Mouse (Mus musculus) limb, embryonic 13.5 days (tissue): ENCODE data around the gene H2-Q10. TPM values are rescaled to one million over a fixed set of nuclear protein-coding genes. Genes with fewer than 3 reads are reported as not detected.
"Not testable (repeated sequence)": the region's sequence is repeated elsewhere in the genome, so short reads cannot be mapped to it uniquely, and the experiment has no call there.

Experiments used
- ATAC-seq: fragments of 200-750 bp; cut with Nextera tagmentation; 2 replicates; pipeline ENCODE4 v1.8.0; 2017; ENCODE audit warnings: low read depth, moderate number of reproducible peaks, moderate TSS enrichment; ENCODE audit not compliant: low FRiP score
- H3K27ac ChIP-seq: fragments of 300-500 bp; sonication (generic); 2 replicates; pipeline ENCODE4 v1.5.1; 2015; ENCODE audit warnings: inconsistent platforms, mild to moderate bottlenecking, moderate library complexity
- H3K27me3 ChIP-seq: fragments of 300-500 bp; sonication (generic); 2 replicates; pipeline ENCODE4 v1.6.1; 2015; ENCODE audit warnings: mild to moderate bottlenecking, inconsistent platforms
- H3K36me3 ChIP-seq: fragments of 300-500 bp; sonication (generic); 2 replicates; pipeline ENCODE4 v1.6.1; 2015; ENCODE audit warnings: inconsistent platforms, mild to moderate bottlenecking, moderate library complexity
- H3K4me1 ChIP-seq: fragments of 300-500 bp; sonication (generic); 2 replicates; pipeline ENCODE4 v1.6.1; 2015; ENCODE audit warnings: inconsistent platforms
- H3K4me2 ChIP-seq: fragments of 300-500 bp; sonication (generic); replicated peaks from 2 replicates; pipeline ENCODE4 v1.6.1; 2015; ENCODE audit warnings: inconsistent platforms, mild to moderate bottlenecking, moderate library complexity
- H3K4me3 ChIP-seq: fragments of 300-500 bp; sonication (generic); 2 replicates; pipeline ENCODE4 v1.5.1; 2015; ENCODE audit warnings: moderate library complexity, mild to moderate bottlenecking, inconsistent platforms
- H3K9ac ChIP-seq: fragments of 300-500 bp; sonication (generic); 2 replicates; pipeline ENCODE4 v1.6.1; 2015; ENCODE audit warnings: mild to moderate bottlenecking, inconsistent platforms
- H3K9me3 ChIP-seq: fragments of 300-500 bp; sonication (generic); 2 replicates; pipeline ENCODE4 v1.6.1; 2016; ENCODE audit warnings: inconsistent platforms
- WGBS: fragments of 180-500 bp; shearing (Covaris S2); methylation state at CpG from one replicate; pipeline ENCODE4 v1.1.7; 2015; 5-methylcytosine and 5-hydroxymethylcytosine counted together
- polyA plus RNA-seq: library from polyadenylated mRNA; unstranded; fragments of >200 nt; fragmentation: Nextera tagmentation; extraction: Ambion mirVana; gene quantifications from 2 replicates; pipeline ENCODE4 v1.2.1, GENCODE M21; 2015

H2-Q10 gene
- polyA plus RNA-seq, 1 experiment from 2014 or later = 0.32 TPM

DNA sequence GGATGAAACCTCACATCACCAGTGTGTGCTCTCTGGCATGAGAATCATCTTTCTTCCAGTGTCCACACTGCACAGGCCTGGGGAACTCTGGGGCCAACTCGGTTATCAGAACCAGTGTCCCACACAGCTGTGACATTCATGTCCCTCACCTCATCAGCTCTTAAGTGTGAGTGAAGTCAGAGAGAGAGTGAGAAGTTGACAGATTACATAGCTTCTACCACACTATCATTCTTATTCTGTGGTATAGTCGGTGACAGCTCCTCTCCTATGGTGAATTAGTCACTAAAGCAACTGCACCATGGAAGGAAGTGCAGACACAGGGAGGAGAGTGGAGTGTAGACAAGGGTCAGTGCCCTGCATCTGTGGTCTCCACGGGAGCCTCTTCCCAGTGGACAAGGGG lies 953 bp upstream of the H2-Q10 start:
- H3K4me1 ChIP-seq = peaks cover 14% of the 10 kb centered on the region
- H3K27ac ChIP-seq, H3K9me3 ChIP-seq, H3K4me3 ChIP-seq, H3K36me3 ChIP-seq, ATAC-seq, H3K9ac ChIP-seq, H3K4me2 ChIP-seq: not testable (repeated sequence)
- WGBS = 67% methylated on average over 3 of the region's 3 CpGs
- H3K27me3 ChIP-seq = peaks cover 44% of the 10 kb centered on the region

DNA sequence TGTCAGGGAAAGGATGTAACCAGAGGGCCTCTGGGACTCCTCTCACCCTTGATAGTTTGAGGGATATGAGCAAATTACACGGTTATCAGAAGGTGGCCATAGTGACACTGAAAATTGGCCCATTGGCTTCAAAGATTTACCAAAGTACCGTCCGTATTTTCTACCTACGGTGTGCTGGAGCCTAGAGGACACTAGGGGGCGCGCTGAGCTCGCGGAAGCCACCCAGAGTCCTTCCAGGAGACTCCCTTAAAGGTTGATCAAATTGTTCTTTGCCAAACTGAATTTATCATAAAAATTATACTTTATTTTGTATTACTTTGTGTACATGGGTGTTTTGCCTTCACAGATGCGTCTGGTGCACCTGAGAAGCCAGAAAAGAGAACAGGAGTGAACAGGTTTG lies 14.2 kb downstream of the H2-Q10 start:
- ATAC-seq = no peak
- H3K4me1 ChIP-seq = no peaks in the 10 kb centered on the region
- no peaks in the 10 kb centered on the region for H3K36me3 ChIP-seq
- WGBS = 2% methylated on average over 9 of the region's 9 CpGs
- H3K27me3 ChIP-seq = peaks cover 3% of the 10 kb centered on the region; the same call in 1 of the 2 replicates
- no peak overlapping the region for H3K4me3 ChIP-seq
- no peak overlapping the region for H3K9ac ChIP-seq
- H3K27ac ChIP-seq = no peak overlapping the region
- H3K4me2 ChIP-seq = no peak overlapping the region
- H3K9me3 ChIP-seq = no peaks in the 10 kb centered on the region

DNA sequence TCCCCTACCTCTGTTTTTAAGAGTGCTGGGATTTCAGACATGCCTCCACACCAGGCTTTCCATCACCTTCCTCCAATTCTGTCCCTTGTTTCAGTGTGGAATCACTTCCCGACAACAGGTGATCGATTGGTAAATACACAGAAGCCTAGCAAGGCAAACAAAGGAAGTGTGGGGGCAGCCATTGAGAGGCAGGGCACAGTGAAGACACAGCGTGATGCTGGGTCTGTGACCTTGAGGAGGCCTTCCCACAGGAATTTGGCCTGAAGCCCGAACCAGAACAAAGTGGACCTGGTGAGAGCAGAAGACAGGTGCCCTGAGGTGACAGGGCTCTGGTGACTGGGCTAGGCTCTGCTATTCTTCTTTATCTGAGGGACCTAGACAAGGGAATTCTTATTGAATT lies 15.8 kb downstream of the H2-Q10 start:
- WGBS = 49% methylated on average over 4 of the region's 4 CpGs
- no peaks in the 10 kb centered on the region for H3K36me3 ChIP-seq
- no peaks in the 10 kb centered on the region for H3K9me3 ChIP-seq

DNA sequence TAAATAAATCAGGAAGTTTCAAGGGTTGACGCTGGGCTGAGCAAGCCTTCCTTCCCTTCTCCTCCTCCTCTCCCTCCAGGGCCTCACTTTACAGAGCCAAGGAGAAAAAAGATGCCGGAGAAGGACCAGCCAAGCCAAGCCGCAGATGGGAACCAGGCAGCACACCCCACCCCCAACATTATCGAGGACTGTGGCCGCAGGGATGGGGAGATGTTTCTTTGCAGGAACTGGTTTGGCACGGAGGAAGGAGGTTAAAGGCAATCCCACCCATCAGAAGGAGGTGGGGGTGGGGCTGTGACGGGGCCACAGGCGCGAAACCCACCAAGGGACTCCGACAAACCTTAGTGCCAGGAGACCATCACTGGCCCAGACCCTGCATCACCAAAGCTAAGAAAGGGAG lies 16.8 kb downstream of the H2-Q10 start:
- Histone ChIP-seq H3K27me3 (peaks cover 3% of the 10 kb centered on the region; the same call in 1 of the 2 replicates), H3K4me3 (no peak overlapping the region), H3K9ac (no peak overlapping the region), H3K27ac (no peak overlapping the region), H3K9me3 (no peaks in the 10 kb centered on the region), H3K36me3 (no peaks in the 10 kb centered on the region), H3K4me1 (no peaks in the 10 kb centered on the region), H3K4me2 (no peak overlapping the region)
- ATAC-seq = no peak
- 45% methylated on average over 10 of the region's 10 CpGs for WGBS

More for the DNA sequence above, 15.8 kb downstream of the H2-Q10 start:
- Histone ChIP-seq H3K4me1 (no peaks in the 10 kb centered on the region), H3K27me3 (peaks cover 3% of the 10 kb centered on the region; the same call in 1 of the 2 replicates), H3K4me3 (no peak overlapping the region), H3K4me2 (no peak overlapping the region), H3K27ac (no peak overlapping the region), H3K9ac (no peak overlapping the region)
- no peak for ATAC-seq

DNA sequence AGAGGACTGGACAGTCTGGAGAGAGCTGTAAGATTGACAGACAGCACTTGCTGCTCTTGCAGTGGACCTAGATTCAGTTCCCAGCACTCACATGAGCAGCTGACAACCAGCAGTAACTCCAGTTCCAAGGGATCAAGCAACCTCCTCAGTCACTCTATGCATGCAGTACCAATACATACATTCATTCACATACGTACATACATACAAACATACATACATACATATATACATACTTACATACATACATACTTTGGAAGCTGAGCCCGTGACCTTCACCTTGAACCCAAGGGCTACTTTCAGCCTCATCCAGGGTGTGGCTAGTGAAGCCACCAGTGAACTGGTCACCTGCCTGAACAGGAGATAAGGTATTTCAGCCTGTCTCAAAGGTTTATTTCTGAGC lies 18.2 kb downstream of the H2-Q10 start:
- Histone ChIP-seq H3K27ac (no peak overlapping the region), H3K27me3 (peaks cover 3% of the 10 kb centered on the region; the same call in 1 of the 2 replicates), H3K4me1 (no peaks in the 10 kb centered on the region), H3K4me2 (no peak overlapping the region), H3K4me3 (no peak overlapping the region), H3K9me3 (no peaks in the 10 kb centered on the region), H3K36me3 (no peaks in the 10 kb centered on the region), H3K9ac (no peak overlapping the region)
- no peak for ATAC-seq
- 93% methylated on average over 2 of the region's 2 CpGs for WGBS

DNA sequence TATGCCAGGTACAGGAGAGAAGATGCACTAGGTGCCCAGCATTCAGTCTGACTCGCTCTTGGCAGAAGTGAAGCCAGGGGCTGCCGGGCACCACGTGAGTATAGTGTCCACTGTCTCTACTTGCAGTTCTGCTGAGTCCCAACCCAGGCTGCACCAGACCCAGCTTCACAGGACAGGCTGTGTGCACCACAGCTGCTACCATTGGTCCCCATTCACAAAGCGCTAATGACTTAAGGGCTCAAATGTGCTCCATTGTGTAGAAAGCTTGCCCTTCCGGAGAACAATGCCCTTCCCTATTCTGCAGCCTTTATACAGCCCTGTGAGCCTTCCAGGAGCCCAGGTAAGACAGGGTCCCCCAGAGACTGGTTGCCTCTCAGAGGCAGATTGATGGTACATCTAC lies 20.4 kb downstream of the H2-Q10 start:
- H3K4me2 ChIP-seq = no peak overlapping the region
- WGBS = 76% methylated on average over 5 of the region's 5 CpGs
- no peak for ATAC-seq
- H3K4me1 ChIP-seq = no peaks in the 10 kb centered on the region
- H3K9ac ChIP-seq = no peak overlapping the region
- no peaks in the 10 kb centered on the region for H3K9me3 ChIP-seq
- no peaks in the 10 kb centered on the region for H3K36me3 ChIP-seq
- no peak overlapping the region for H3K4me3 ChIP-seq
- H3K27ac ChIP-seq = no peak overlapping the region
- no peaks in the 10 kb centered on the region for H3K27me3 ChIP-seq

DNA sequence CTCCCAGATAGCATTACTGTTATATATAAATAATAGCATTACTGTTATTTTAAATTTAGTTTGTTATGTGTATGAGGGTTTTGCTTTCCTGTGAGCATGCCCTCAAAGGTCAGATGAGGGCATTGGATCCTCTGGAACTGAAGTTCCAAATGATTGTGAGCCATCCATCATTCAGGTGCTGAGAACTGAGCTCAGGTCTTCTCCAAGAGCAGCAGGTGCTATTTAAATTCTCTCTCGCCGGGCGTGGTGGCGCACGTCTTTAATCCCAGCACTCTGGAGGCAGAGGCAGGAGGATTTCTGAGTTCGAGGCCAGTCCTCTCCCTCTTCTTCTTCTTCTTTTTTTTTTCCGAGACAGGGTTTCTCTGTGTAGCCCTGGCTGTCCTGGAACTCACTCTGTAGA lies 27.2 kb downstream of the H2-Q10 start:
- no peak overlapping the region for H3K4me2 ChIP-seq
- H3K27ac ChIP-seq = no peak overlapping the region
- H3K4me1 ChIP-seq = peaks cover 4% of the 10 kb centered on the region
- H3K9ac ChIP-seq = no peak overlapping the region
- H3K27me3 ChIP-seq = no peaks in the 10 kb centered on the region
- no peaks in the 10 kb centered on the region for H3K9me3 ChIP-seq
- ATAC-seq = no peak
- H3K36me3 ChIP-seq = no peaks in the 10 kb centered on the region
- 94% methylated on average over 7 of the region's 7 CpGs for WGBS
- H3K4me3 ChIP-seq = no peak overlapping the region

DNA sequence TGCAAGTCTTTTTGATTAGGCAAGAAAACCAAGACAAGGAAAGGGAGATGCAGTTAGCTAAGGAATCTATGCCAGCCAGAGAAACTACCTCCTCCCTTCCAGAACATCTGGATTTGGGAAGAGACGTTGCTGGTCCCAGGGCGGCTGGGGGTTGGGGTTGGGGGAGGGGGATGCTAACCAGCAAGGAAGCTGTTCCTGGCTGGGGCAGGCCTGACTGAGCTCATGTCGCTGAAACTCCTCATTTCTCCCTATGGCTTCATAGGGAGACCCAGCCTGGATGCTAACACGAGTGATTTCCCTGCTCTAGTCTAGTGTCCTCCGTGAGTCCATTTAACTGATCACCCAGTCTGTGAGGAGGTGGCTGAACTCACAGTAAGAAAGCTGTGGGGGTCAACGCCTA lies 32.3 kb downstream of the H2-Q10 start:
- Histone ChIP-seq H3K27me3 (peaks cover 26% of the 10 kb centered on the region), H3K9me3 (no peaks in the 10 kb centered on the region), H3K27ac (peak overlapping the region; percentile 48; the same call in 1 of the 2 replicates), H3K4me2 (no peak overlapping the region), H3K4me3 (no peak overlapping the region), H3K4me1 (peaks cover 10% of the 10 kb centered on the region), H3K9ac (0 out of 2 replicates have a peak overlapping the region, but pooled peaks have one; percentile 19), H3K36me3 (no peaks in the 10 kb centered on the region)
- no peak for ATAC-seq
- 7% methylated on average over 6 of the region's 6 CpGs for WGBS

DNA sequence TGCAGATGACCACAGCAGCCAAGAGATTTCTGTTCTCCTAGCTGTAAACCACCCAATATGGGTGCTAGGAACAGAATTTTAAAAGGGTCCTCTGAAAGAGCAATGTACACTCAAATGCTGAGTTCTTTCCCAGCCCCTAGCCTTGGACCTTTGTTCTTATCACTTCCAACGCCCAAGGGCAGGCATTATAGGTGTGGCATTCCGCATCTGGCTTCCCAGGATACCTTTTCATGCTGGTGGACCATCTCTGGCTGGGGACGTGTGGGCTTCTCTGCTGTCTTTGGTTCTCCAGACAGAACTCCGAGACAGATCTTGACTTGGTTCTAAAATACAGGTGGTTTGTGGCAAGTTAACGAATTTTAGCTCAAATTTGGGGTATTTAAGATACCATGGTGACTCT lies 32.9 kb downstream of the H2-Q10 start:
- ATAC-seq = no peak

DNA sequence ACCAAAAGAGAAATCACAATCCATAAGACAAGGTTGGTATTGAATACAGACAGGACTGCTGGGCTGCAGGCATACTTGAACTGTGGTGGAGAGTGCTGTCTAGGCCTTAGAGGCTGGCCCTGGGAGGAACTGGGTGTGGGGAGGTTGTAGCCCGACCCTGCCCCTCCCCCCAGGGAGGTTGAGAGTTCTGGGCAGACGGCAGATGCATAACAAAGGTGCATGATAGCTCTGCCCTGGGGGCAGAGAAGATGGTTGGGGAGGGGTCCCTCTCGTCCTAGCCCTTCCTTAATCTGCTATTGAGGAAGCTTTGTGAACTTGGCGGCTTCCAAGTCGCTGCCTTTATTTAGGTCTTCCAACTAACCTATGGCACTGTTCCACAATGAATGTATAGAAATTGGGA lies 34.0 kb downstream of the H2-Q10 start:
- 37% methylated on average over 5 of the region's 5 CpGs for WGBS
- ATAC-seq = no peak
- no peak overlapping the region for H3K4me2 ChIP-seq
- H3K36me3 ChIP-seq = no peaks in the 10 kb centered on the region
- H3K9me3 ChIP-seq = no peaks in the 10 kb centered on the region
- H3K27ac ChIP-seq = no peak overlapping the region
- H3K4me1 ChIP-seq = peaks cover 10% of the 10 kb centered on the region
- no peak overlapping the region for H3K9ac ChIP-seq
- H3K27me3 ChIP-seq = peaks cover 40% of the 10 kb centered on the region
- no peak overlapping the region for H3K4me3 ChIP-seq

More for the DNA sequence above, 32.9 kb downstream of the H2-Q10 start:
- Histone ChIP-seq H3K4me1 (peaks cover 10% of the 10 kb centered on the region), H3K9ac (no peak overlapping the region), H3K27me3 (peaks cover 32% of the 10 kb centered on the region), H3K4me2 (no peak overlapping the region), H3K9me3 (no peaks in the 10 kb centered on the region), H3K36me3 (no peaks in the 10 kb centered on the region), H3K27ac (no peak overlapping the region), H3K4me3 (no peak overlapping the region)
- 59% methylated on average over 5 of the region's 5 CpGs for WGBS

DNA sequence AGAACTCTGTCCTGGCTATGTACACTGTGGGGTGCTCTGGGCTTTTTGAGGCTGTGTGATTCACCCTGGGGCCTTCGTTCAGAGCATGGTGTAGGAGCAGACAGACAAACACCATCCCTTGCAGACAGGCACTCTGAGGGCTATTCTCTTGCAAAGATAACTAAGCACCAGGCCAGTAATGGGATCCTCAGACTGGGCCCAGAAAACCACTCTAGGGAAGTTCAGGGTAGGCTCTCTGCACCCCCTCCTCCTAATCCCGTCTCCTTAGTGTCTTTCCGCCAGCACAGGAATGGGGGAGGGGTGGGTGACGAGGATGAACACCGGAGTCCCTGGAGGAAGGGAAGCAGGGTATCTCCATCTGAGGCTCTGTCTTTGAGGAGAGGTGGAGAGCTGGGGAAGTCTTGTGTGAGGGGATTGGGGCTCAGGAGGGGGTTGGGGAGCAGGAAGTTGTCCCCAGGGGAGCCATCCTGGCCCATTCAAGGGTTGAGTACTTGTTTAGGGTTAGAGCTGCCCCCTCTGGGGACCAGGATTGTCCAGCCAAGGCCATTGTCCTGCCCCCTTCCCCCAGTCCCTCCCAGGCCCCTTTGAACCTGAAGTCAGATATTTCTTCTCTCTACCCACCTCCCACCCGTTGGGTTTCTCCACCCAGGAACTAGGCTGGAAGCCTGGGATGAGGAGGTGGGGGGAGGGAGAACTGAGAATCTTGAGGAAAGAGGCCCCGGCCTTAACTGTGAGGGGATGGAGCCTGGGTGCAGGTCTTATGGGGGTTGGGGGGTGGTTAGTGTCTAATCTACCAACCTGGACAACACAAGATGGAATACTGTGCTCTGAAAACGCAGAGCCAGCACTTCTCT lies 35.0 kb downstream of the H2-Q10 start:
- Histone ChIP-seq H3K9me3 (no peaks in the 10 kb centered on the region), H3K27ac (no peak overlapping the region), H3K9ac (no peak overlapping the region), H3K36me3 (no peaks in the 10 kb centered on the region), H3K4me1 (peaks cover 10% of the 10 kb centered on the region), H3K4me3 (no peak overlapping the region), H3K27me3 (peaks cover 42% of the 10 kb centered on the region), H3K4me2 (no peak overlapping the region)
- ATAC-seq = no peak
- WGBS = 36% methylated on average over 8 of the region's 8 CpGs

DNA sequence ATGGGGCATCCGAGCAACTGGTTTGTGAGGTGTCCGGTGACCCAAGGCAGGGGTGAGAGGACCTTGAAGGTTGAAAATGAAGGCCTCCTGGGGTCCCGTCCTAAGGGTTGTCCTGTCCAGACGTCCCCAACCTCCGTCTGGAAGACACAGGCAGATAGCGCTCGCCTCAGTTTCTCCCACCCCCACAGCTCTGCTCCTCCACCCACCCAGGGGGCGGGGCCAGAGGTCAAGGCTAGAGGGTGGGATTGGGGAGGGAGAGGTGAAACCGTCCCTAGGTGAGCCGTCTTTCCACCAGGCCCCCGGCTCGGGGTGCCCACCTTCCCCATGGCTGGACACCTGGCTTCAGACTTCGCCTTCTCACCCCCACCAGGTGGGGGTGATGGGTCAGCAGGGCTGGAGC lies 35.9 kb downstream of the H2-Q10 start, which contains the start of gene Pou5f1:
TSS of gene Pou5f1 (plus strand) at position 243 of the 400 bp plus-strand sequence.
- Histone ChIP-seq H3K27ac (no peak within 1 kb of the TSS), H3K9me3 (no peaks in the 10 kb centered on the region), H3K4me2 (no peak within 1 kb of the TSS), H3K9ac (no peak within 1 kb of the TSS), H3K36me3 (no peaks in the 10 kb centered on the region), H3K27me3 (peaks cover 42% of the 10 kb centered on the region), H3K4me1 (peaks cover 10% of the 10 kb centered on the region), H3K4me3 (no peak within 1 kb of the TSS)
- 54% methylated on average over 13 of the region's 13 CpGs for WGBS
- ATAC-seq = no peak

DNA sequence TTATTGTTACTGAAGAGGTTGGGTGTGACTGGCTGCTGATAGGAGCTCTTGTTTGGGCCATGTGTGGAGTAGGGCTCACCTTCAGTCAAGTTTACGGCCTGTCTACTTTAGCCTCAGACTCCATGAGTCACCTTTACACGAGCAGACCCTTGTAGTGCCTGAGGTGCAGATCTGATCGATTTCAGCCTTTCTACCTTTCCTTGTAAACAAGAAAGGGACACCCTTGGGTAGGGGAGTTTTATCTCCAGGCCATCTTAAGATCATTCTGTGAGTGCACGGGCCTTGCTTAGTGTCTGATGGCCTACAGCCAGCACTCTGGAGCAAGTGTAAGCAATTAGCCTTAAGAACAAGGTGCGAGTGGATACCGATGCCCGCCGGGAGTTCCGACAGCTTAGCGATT lies 37.0 kb downstream of the H2-Q10 start:
- H3K9me3 ChIP-seq = no peaks in the 10 kb centered on the region
- peaks cover 9% of the 10 kb centered on the region for H3K4me1 ChIP-seq
- no peak overlapping the region for H3K4me3 ChIP-seq
- H3K9ac ChIP-seq = no peak overlapping the region
- H3K36me3 ChIP-seq = no peaks in the 10 kb centered on the region
- no peak overlapping the region for H3K27ac ChIP-seq
- WGBS = 14% methylated on average over 10 of the region's 10 CpGs
- no peak overlapping the region for H3K4me2 ChIP-seq
- no peak for ATAC-seq
- H3K27me3 ChIP-seq = peaks cover 42% of the 10 kb centered on the region
